Mouse (Mus musculus): ENCODE data around the gene Nbea. TPM values are rescaled to one million over a fixed set of nuclear protein-coding genes. Genes with fewer than 3 reads are reported as not detected.

Nbea gene
- total and polyA plus RNA-seq, 3 experiments: 0.04 to 0.27 TPM; not detected in 1

DNA sequence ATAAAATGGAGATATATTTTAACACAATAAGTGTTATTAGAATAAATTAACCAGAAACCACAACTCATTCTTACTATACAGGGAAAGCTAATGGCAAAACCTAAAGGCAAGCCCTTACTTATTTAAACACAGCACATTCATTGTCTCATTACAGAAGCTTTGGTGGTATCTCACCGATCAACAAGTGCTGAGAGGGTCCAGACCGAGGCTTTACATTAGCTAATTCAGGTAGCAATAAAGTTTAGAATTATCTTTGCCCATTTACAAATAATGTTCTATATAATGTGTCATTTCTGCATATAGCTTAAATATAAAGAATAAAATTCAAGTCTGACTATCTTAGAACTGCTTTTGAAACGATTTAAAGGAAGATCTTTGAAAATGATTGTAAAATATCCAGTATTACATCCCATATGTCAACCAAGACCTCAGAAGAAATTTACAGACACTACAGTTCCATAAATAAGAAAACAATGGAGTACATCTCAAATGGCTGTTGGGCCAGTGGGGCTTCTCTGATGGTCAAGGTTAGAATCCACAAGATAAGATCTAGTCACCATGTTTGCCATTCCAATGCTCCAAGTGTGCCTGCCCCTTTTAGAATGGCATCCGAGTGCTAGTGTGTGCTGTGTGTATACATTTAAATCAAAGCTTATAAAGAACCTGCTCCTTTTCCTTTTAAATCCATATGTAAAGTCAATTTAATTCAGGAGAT, 398.1 kb downstream of the Nbea start:
- Histone ChIP-seq H3K27me3 (ENCODE audit: control insufficient read depth in 1 of 2, insufficient read depth in 2 of 2, low read length in 2 of 2) (no peaks in the 10 kb centered on the region), H3K9ac (ENCODE audit: control insufficient read depth, low read depth, low read length, poor library complexity, severe bottlenecking) (no peak overlapping the region), H3K36me3 (ENCODE audit: control insufficient read depth in 1 of 2, insufficient read depth in 2 of 2, low read length in 2 of 2) (no peaks in the 10 kb centered on the region), H3K4me3 (ENCODE audit: control insufficient read depth in 1 of 2, insufficient read depth in 1 of 2, low read depth in 2 of 2, low read length in 2 of 2) (no peak overlapping the region), H3K27ac (ENCODE audit: control insufficient read depth, low read depth, low read length) (no peak overlapping the region), H3K9me3 (replicated peaks; ENCODE audit: insufficient read depth, low read length) (no peaks in the 10 kb centered on the region), H3K4me1 (ENCODE audit: control insufficient read depth in 1 of 2, insufficient read depth in 2 of 2, low read length in 2 of 2) (no peaks in the 10 kb centered on the region), H3K79me2 (ENCODE audit: control insufficient read depth, insufficient read depth, low read length, poor library complexity) (no peaks in the 10 kb centered on the region)
- TF ChIP-seq BHLHE40 (IDR thresholded peaks at IDR 0.05; ENCODE audit: borderline replicate concordance, low read depth, low read length) (no peak), POLR2AphosphoS2 (IDR thresholded peaks at IDR 0.05; ENCODE audit: low read length) (no peak), ZNF384 (IDR thresholded peaks at IDR 0.05; ENCODE audit: low read depth, low read length) (no peak), UBTF (IDR thresholded peaks at IDR 0.05; ENCODE audit: borderline replicate concordance, insufficient read depth, low read depth, low read length) (no peak), GABPA (IDR thresholded peaks at IDR 0.05; ENCODE audit: low read depth, low read length) (no peak), POLR2AphosphoS5 (IDR thresholded peaks at IDR 0.05; ENCODE audit: borderline replicate concordance, low read depth, low read length) (no peak), RAD21 (IDR thresholded peaks at IDR 0.05; ENCODE audit: low read depth, low read length) (no peak), ZKSCAN1 (IDR thresholded peaks at IDR 0.05; ENCODE audit: low read depth, low read length) (no peak), POLR2A (IDR thresholded peaks at IDR 0.05; ENCODE audit: control insufficient read depth in 1 of 2, insufficient read depth in 1 of 2, low read depth in 1 of 2, low read length in 2 of 2, poor library complexity in 1 of 2) (no peak), ZC3H11A (IDR thresholded peaks at IDR 0.05; ENCODE audit: low read depth, low read length) (no peak), KAT2A (conservative IDR thresholded peaks at IDR 0.05; ENCODE audit: low read depth, low read length) (no peak), MAZ (IDR thresholded peaks at IDR 0.05; ENCODE audit: low read depth, low read length) (no peak), NRF1 (IDR thresholded peaks at IDR 0.05; ENCODE audit: insufficient read depth, low read depth, low read length, poor library complexity, severe bottlenecking) (no peak)
- DNase-seq (ENCODE audit: low read depth, low spot score): no peak

DNA sequence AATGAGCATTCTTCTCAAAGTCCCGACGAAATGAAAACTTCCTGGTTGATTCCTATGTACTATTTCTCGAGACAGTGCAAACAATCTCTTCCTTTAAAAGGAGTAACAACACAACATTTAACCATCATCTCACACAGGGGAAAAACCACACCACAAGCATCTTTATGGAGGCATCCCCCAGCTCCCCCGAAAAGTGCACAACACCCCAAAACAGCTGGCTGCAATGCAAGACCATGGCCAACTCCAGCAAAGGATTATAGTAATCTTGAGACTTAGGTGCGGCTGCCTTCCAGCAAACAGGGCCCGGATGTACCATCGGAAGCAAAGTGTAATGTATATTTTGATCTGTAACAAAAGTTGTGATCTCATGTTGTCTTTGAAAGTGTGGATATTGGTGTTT, 399.4 kb downstream of the Nbea start:
- H3K4me3 ChIP-seq (ENCODE audit: control insufficient read depth in 1 of 2, insufficient read depth in 1 of 2, low read depth in 2 of 2, low read length in 2 of 2): no peak overlapping the region
- no peak overlapping the region for H3K9ac ChIP-seq (ENCODE audit: control insufficient read depth, low read depth, low read length, poor library complexity, severe bottlenecking)
- no peaks in the 10 kb centered on the region for H3K27me3 ChIP-seq (ENCODE audit: control insufficient read depth in 1 of 2, insufficient read depth in 2 of 2, low read length in 2 of 2)
- H3K79me2 ChIP-seq (ENCODE audit: control insufficient read depth, insufficient read depth, low read length, poor library complexity): no peaks in the 10 kb centered on the region
- H3K36me3 ChIP-seq (ENCODE audit: control insufficient read depth in 1 of 2, insufficient read depth in 2 of 2, low read length in 2 of 2): no peaks in the 10 kb centered on the region
- no peak for DNase-seq (ENCODE audit: low read depth, low spot score)
- H3K9me3 ChIP-seq (replicated peaks; ENCODE audit: insufficient read depth, low read length): no peaks in the 10 kb centered on the region
- TF ChIP-seq GATA1 (IDR thresholded peaks at IDR 0.05; ENCODE audit: low read depth, low read length): no peak
- TF ChIP-seq KAT2A (conservative IDR thresholded peaks at IDR 0.05; ENCODE audit: low read depth, low read length): no peak
- TF ChIP-seq SMC3 (IDR thresholded peaks at IDR 0.05; ENCODE audit: low read depth, low read length): no peak
- no peak for TF ChIP-seq E2F4 (IDR thresholded peaks at IDR 0.05; ENCODE audit: borderline replicate concordance, low read depth, low read length)
- TF ChIP-seq RCOR1 (IDR thresholded peaks at IDR 0.05; ENCODE audit: low read depth, low read length): no peak
- TF ChIP-seq ETS1 (IDR thresholded peaks at IDR 0.05; ENCODE audit: low read depth, low read length): no peak
- TF ChIP-seq MAZ (IDR thresholded peaks at IDR 0.05; ENCODE audit: low read depth, low read length): no peak
- no peak for TF ChIP-seq MYC (IDR thresholded peaks at IDR 0.05; ENCODE audit: low read depth, low read length)
- no peak for TF ChIP-seq ZC3H11A (IDR thresholded peaks at IDR 0.05; ENCODE audit: low read depth, low read length)
- TF ChIP-seq UBTF (IDR thresholded peaks at IDR 0.05; ENCODE audit: borderline replicate concordance, insufficient read depth, low read depth, low read length): no peak
- TF ChIP-seq TBP (IDR thresholded peaks at IDR 0.05; ENCODE audit: low read depth, low read length): no peak
- no peak for TF ChIP-seq ZKSCAN1 (IDR thresholded peaks at IDR 0.05; ENCODE audit: low read depth, low read length)
- TF ChIP-seq CTCF (IDR thresholded peaks at IDR 0.05 in 2 of 3, conservative IDR thresholded peaks at IDR 0.05 in 1 of 3; ENCODE audit: control insufficient read depth in 1 of 3, insufficient read depth in 1 of 3, low read depth in 2 of 3, low read length in 3 of 3, poor library complexity in 1 of 3, severe bottlenecking in 1 of 3): no peak
- no peak for TF ChIP-seq CHD1 (IDR thresholded peaks at IDR 0.05; ENCODE audit: low read depth, low read length)
- TF ChIP-seq MXI1 (IDR thresholded peaks at IDR 0.05; ENCODE audit: low read depth, low read length): no peak
- TF ChIP-seq JUND (IDR thresholded peaks at IDR 0.05; ENCODE audit: low read depth, low read length): no peak
- no peak for TF ChIP-seq RAD21 (IDR thresholded peaks at IDR 0.05; ENCODE audit: low read depth, low read length)
- no peak for TF ChIP-seq MAX (IDR thresholded peaks at IDR 0.05; ENCODE audit: low read length)
- H3K4me1 ChIP-seq (ENCODE audit: control insufficient read depth in 1 of 2, insufficient read depth in 2 of 2, low read length in 2 of 2): no peaks in the 10 kb centered on the region
- no peak overlapping the region for H3K27ac ChIP-seq (ENCODE audit: control insufficient read depth, low read depth, low read length)
